Mouse (Mus musculus) G1E-ER4 (cell line): ENCODE results near the gene Kif3a. TPM values are rescaled to one million over a fixed set of nuclear protein-coding genes. Genes with fewer than 3 reads are reported as not detected.

Experiments
- GATA1 ChIP-seq: IDR thresholded peaks from one replicate; pipeline ENCODE4 v1.8.0; 2012; ENCODE audit warnings: low read length, inconsistent platforms
- polyA plus RNA-seq: library from polyadenylated mRNA; stranded (reverse); fragments of >175 nt; gene quantifications from 2 replicates; pipeline ENCODE4 v1.2.3, GENCODE M21; 2012

The Kif3a gene
- polyA plus RNA-seq, 1 experiment = 6.9 TPM

- no peak for TF ChIP-seq GATA1
Observed at GRCm38 (mm10) chr11:53622440-53622806, 55.2 kb downstream of the Kif3a start.

- no peak for TF ChIP-seq GATA1
Observed at GRCm38 (mm10) chr11:53623573-53623972, 56.4 kb downstream of the Kif3a start.

GRCm38 (mm10) chr11:53624124-53624523, 56.9 kb downstream of the Kif3a start:
- TF ChIP-seq GATA1 = no peak

GRCm38 (mm10) chr11:53626802-53627373, 59.7 kb downstream of the Kif3a start:
- TF ChIP-seq GATA1 = no peak

- TF ChIP-seq GATA1 = no peak
Observed at GRCm38 (mm10) chr11:53627859-53628258, 60.7 kb downstream of the Kif3a start.

GRCm38 (mm10) chr11:53632122-53632733, 65.0 kb downstream of the Kif3a start:
- no peak for TF ChIP-seq GATA1

GRCm38 (mm10) chr11:53633644-53634043, 66.5 kb downstream of the Kif3a start:
- peak; percentile 27 for TF ChIP-seq GATA1

- TF ChIP-seq GATA1 = no peak
Observed at GRCm38 (mm10) chr11:53634556-53634955, 67.4 kb downstream of the Kif3a start, which contains the start of gene Il13. Gene Il13, minus strand, starts transcription at chr11:53634702.

- no peak for TF ChIP-seq GATA1
Observed at GRCm38 (mm10) chr11:53635590-53636182, 68.5 kb downstream of the Kif3a start.

- TF ChIP-seq GATA1 = peak; percentile 9
Observed at GRCm38 (mm10) chr11:53636183-53636646, 69.0 kb downstream of the Kif3a start.

GRCm38 (mm10) chr11:53637046-53637802, 70.0 kb downstream of the Kif3a start:
- no peak for TF ChIP-seq GATA1

GRCm38 (mm10) chr11:53637803-53638260, 70.7 kb downstream of the Kif3a start:
- no peak for TF ChIP-seq GATA1

GRCm38 (mm10) chr11:53642744-53643279, 75.6 kb downstream of the Kif3a start:
- TF ChIP-seq GATA1 = no peak

- no peak for TF ChIP-seq GATA1
Observed at GRCm38 (mm10) chr11:53644017-53644416, 76.8 kb downstream of the Kif3a start.

GRCm38 (mm10) chr11:53651441-53651840, 84.3 kb downstream of the Kif3a start:
- no peak for TF ChIP-seq GATA1

Other genes starting within 250 kb of the Kif3a start
- 1.4 and 2.3 TPM in 2 replicates for gene Zcchc10, start 242.7 kb upstream of the Kif3a start, polyA plus RNA-seq
- 4.1 and 4.5 TPM in 2 replicates for gene Aff4, start 216.5 kb upstream of the Kif3a start, polyA plus RNA-seq
- not detected in 2 replicates for gene Leap2, start 144.2 kb upstream of the Kif3a start, polyA plus RNA-seq
- 217 and 299 TPM in 2 replicates for gene Uqcrq, start 136.5 kb upstream of the Kif3a start, polyA plus RNA-seq
- gene Gdf9, start 136.4 kb upstream of the Kif3a start, polyA plus RNA-seq = 0.14 and 0.24 TPM in 2 replicates
- gene Gm10447, start 110.3 kb upstream of the Kif3a start, polyA plus RNA-seq = not detected in 2 replicates
- gene Shroom1, start 110.2 kb upstream of the Kif3a start, polyA plus RNA-seq = not detected in 2 replicates
- not detected in 2 replicates for gene Gm9837, start 96.9 kb upstream of the Kif3a start, polyA plus RNA-seq
- 0.15 and 0.50 TPM in 2 replicates for gene Gm9945, start 87.2 kb upstream of the Kif3a start, polyA plus RNA-seq
- 12.6 and 15.6 TPM in 2 replicates for gene Sowaha, start 87.1 kb upstream of the Kif3a start, polyA plus RNA-seq
- 208 and 239 TPM in 2 replicates for gene Sept8, start 48.1 kb upstream of the Kif3a start, polyA plus RNA-seq
- 0.81 TPM in 1 of 2 replicates, not detected in the other for gene Il4, start 51.3 kb downstream of the Kif3a start, polyA plus RNA-seq
- gene Il13, start 67.3 kb downstream of the Kif3a start, polyA plus RNA-seq = not detected in 2 replicates
- 16.0 and 16.3 TPM in 2 replicates for gene Rad50, start 139.9 kb downstream of the Kif3a start, polyA plus RNA-seq
- not detected in 2 replicates for gene Il5, start 153.4 kb downstream of the Kif3a start, polyA plus RNA-seq
- gene Irf1, start 202.6 kb downstream of the Kif3a start, polyA plus RNA-seq = 0.25 and 0.32 TPM in 2 replicates
- gene Gm17334, start 205.8 kb downstream of the Kif3a start, polyA plus RNA-seq = not detected in 2 replicates